Mouse (Mus musculus): ENCODE measurements at regions not wholly inside any gene's neighbourhood (a gene's known extent, or its start where the extent isn't known, plus 50 kb on each side); places are given as distances from the start of the nearest gene placed in this dataset.

DNA sequence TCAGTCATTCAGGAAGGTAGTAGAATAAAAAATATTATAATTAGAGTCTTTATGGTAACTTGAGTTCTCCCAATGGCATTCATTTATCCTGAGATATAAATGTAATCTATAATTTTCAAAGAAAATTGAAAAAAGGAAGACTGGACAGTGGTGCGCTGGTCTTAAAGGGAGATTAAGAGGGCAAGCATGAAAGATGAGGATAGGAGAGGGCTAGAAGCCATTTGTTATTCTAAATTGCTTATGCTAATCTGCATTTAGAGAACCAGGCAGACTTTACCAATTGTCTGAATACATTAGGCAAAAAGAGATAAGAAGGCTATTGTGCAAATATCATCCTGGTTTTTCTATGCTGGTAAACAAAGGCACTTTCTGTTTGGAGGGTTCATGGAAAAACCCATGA, 558.2 kb upstream of the Gm11114 start:
- TF ChIP-seq EP300 (IDR thresholded peaks at IDR 0.05) (no peak), CTCF (IDR thresholded peaks at IDR 0.05) (no peak)

Measured in lung, postnatal 0 days (tissue).